Comparison of ENCODE assay signal across 15 mouse cellular contexts in genomic region chr13:52735453-52735933, GRCm38 (mm10).
DNase-seq lines count a peak whose midpoint lies in the region; ATAC-seq lines count a peak whose summit lies in the region.
"Had no signal": no experiment of that assay in that cellular context is flagged by ENCODE, and none has a peak within 500 bp of the region (broad histone marks: within the 10 kb centered on the region; RNA-seq: fewer than 3 reads in every experiment).

No protein-coding gene starts in this region.

- H3K4me1 ChIP-seq in hindbrain, embryonic 15.5 days (replicated peaks): peaks cover 17% of the 10 kb centered on the region
- peaks cover 19% of the 10 kb centered on the region for H3K4me1 ChIP-seq in hindbrain, embryonic 13.5 days (replicated peaks)
- no peaks in the 10 kb centered on the region for H3K4me1 ChIP-seq in midbrain, embryonic 14.5 days (ENCODE audit: control insufficient read depth, insufficient read depth, low read length)
- H3K4me1 ChIP-seq in midbrain, embryonic 11.5 days (ENCODE audit: control insufficient read depth, insufficient read depth, low read length): no peaks in the 10 kb centered on the region
- H3K4me1 ChIP-seq in forebrain, embryonic 16.5 days (replicated peaks; ENCODE audit: control insufficient read depth, insufficient read depth, low read length): peaks cover 11% of the 10 kb centered on the region
- H3K4me1 ChIP-seq in limb, embryonic 15.5 days: peaks cover 17% of the 10 kb centered on the region
- H3K4me1 ChIP-seq: liver, embryonic 15.5 days had no signal

- no peaks in the 10 kb centered on the region for H3K9me3 ChIP-seq in hindbrain, embryonic 15.5 days
- H3K9me3 ChIP-seq in hindbrain, embryonic 13.5 days: no peaks in the 10 kb centered on the region
- H3K9me3 ChIP-seq in midbrain, embryonic 14.5 days (ENCODE audit: control insufficient read depth, low read length): no peaks in the 10 kb centered on the region
- no peaks in the 10 kb centered on the region for H3K9me3 ChIP-seq in midbrain, embryonic 11.5 days (ENCODE audit: control insufficient read depth, low read length)
- no peaks in the 10 kb centered on the region for H3K9me3 ChIP-seq in forebrain, embryonic 16.5 days (ENCODE audit: control insufficient read depth, low read length)
- no peaks in the 10 kb centered on the region for H3K9me3 ChIP-seq in limb, embryonic 15.5 days
- H3K9me3 ChIP-seq: heart, embryonic 15.5 days; liver, embryonic 15.5 days had no signal

- DNase-seq in midbrain, embryonic 14.5 days: peak; percentile 41
- no peak for DNase-seq in midbrain, embryonic 11.5 days (ENCODE audit: low spot score, missing footprints)
- no peak for DNase-seq in MN1 (ENCODE audit: low spot score)
- no peak for DNase-seq in spleen, adult 18-20 months
- DNase-seq: embryo, embryonic 11 days; layer of hippocampus, adult 9-11 months; thymus, postnatal 36 days had no signal

- H3K4me3 ChIP-seq in hindbrain, embryonic 15.5 days: no peak overlapping the region
- H3K4me3 ChIP-seq in hindbrain, embryonic 13.5 days: no peak overlapping the region
- no peak overlapping the region for H3K4me3 ChIP-seq in midbrain, embryonic 14.5 days (replicated peaks; ENCODE audit: low read depth, low read length)
- no peak overlapping the region for H3K4me3 ChIP-seq in midbrain, embryonic 11.5 days (ENCODE audit: low read depth, low read length)
- H3K4me3 ChIP-seq in forebrain, embryonic 16.5 days (replicated peaks; ENCODE audit: low read length): no peak overlapping the region
- H3K4me3 ChIP-seq in limb, embryonic 15.5 days: no peak overlapping the region
- H3K4me3 ChIP-seq: heart, embryonic 15.5 days; liver, embryonic 15.5 days had no signal

- H3K27me3 ChIP-seq in hindbrain, embryonic 15.5 days: no peaks in the 10 kb centered on the region
- H3K27me3 ChIP-seq in hindbrain, embryonic 13.5 days: no peaks in the 10 kb centered on the region
- H3K27me3 ChIP-seq in midbrain, embryonic 14.5 days (ENCODE audit: control insufficient read depth, insufficient read depth, low read length): no peaks in the 10 kb centered on the region
- H3K27me3 ChIP-seq in midbrain, embryonic 11.5 days (ENCODE audit: control insufficient read depth, insufficient read depth, low read length): no peaks in the 10 kb centered on the region
- H3K27me3 ChIP-seq in forebrain, embryonic 16.5 days (replicated peaks; ENCODE audit: control insufficient read depth, insufficient read depth, low read length): no peaks in the 10 kb centered on the region
- H3K27me3 ChIP-seq in limb, embryonic 15.5 days: 0 out of 2 replicates have a peak, but pooled peaks cover 4% of the 10 kb centered on the region
- H3K27me3 ChIP-seq: heart, embryonic 15.5 days; liver, embryonic 15.5 days had no signal

- 0 out of 2 replicates have a peak, but pooled peaks have one; percentile 23 for ATAC-seq in hindbrain, embryonic 15.5 days (ENCODE audit: low FRiP score, low read depth)
- ATAC-seq in hindbrain, embryonic 13.5 days (ENCODE audit: low FRiP score): no peak
- ATAC-seq in midbrain, embryonic 14.5 days (ENCODE audit: low FRiP score, low TSS enrichment): no peak
- ATAC-seq in midbrain, embryonic 11.5 days (ENCODE audit: low FRiP score): no peak
- ATAC-seq in forebrain, embryonic 16.5 days: peak; percentile 75
- ATAC-seq in limb, embryonic 15.5 days (ENCODE audit: insufficient number of reproducible peaks, low FRiP score, low TSS enrichment, low read depth): no peak
- ATAC-seq: activated CD4-positive, CD25-positive, alpha-beta regulatory T cell, adult 4 months; inflammation-experienced regulatory T-cells, adult 6 months had no signal

- no peaks in the 10 kb centered on the region for H3K36me3 ChIP-seq in hindbrain, embryonic 15.5 days
- no peaks in the 10 kb centered on the region for H3K36me3 ChIP-seq in hindbrain, embryonic 13.5 days
- no peaks in the 10 kb centered on the region for H3K36me3 ChIP-seq in midbrain, embryonic 14.5 days (ENCODE audit: control insufficient read depth, insufficient read depth, low read length)
- H3K36me3 ChIP-seq in midbrain, embryonic 11.5 days (ENCODE audit: control insufficient read depth, insufficient read depth, low read length): no peaks in the 10 kb centered on the region
- no peaks in the 10 kb centered on the region for H3K36me3 ChIP-seq in forebrain, embryonic 16.5 days (ENCODE audit: control insufficient read depth, insufficient read depth)
- no peaks in the 10 kb centered on the region for H3K36me3 ChIP-seq in limb, embryonic 15.5 days
- H3K36me3 ChIP-seq: heart, embryonic 15.5 days; liver, embryonic 15.5 days had no signal

- H3K27ac ChIP-seq in hindbrain, embryonic 15.5 days (replicated peaks): no peak overlapping the region
- H3K27ac ChIP-seq in hindbrain, embryonic 13.5 days: no peak overlapping the region
- H3K27ac ChIP-seq in midbrain, embryonic 14.5 days (replicated peaks; ENCODE audit: low read depth, low read length): no peak overlapping the region
- no peak overlapping the region for H3K27ac ChIP-seq in midbrain, embryonic 11.5 days (ENCODE audit: low read depth, low read length)
- no peak overlapping the region for H3K27ac ChIP-seq in forebrain, embryonic 16.5 days (ENCODE audit: low read length)
- 0 out of 2 replicates have a peak overlapping the region, but pooled peaks have one; percentile 51 for H3K27ac ChIP-seq in limb, embryonic 15.5 days
- H3K27ac ChIP-seq: liver, embryonic 15.5 days had no signal

- H3K9ac ChIP-seq in hindbrain, embryonic 15.5 days: no peak overlapping the region
- no peak overlapping the region for H3K9ac ChIP-seq in hindbrain, embryonic 13.5 days
- H3K9ac ChIP-seq in midbrain, embryonic 14.5 days (replicated peaks; ENCODE audit: low read length): no peak overlapping the region
- no peak overlapping the region for H3K9ac ChIP-seq in midbrain, embryonic 11.5 days (ENCODE audit: low read length)
- no peak overlapping the region for H3K9ac ChIP-seq in forebrain, embryonic 16.5 days (replicated peaks; ENCODE audit: low read depth, low read length)
- H3K9ac ChIP-seq in limb, embryonic 15.5 days: no peak overlapping the region
- H3K9ac ChIP-seq: heart, embryonic 15.5 days; liver, embryonic 15.5 days had no signal

- 55% methylated on average over 6 of the region's 6 CpGs for WGBS in hindbrain, embryonic 15.5 days
- WGBS in hindbrain, embryonic 13.5 days: 67% methylated on average over 6 of the region's 6 CpGs
- 80% methylated on average over 6 of the region's 6 CpGs for WGBS in midbrain, embryonic 14.5 days
- WGBS in midbrain, embryonic 11.5 days: 93% methylated on average over 6 of the region's 6 CpGs
- 34% methylated on average over 6 of the region's 6 CpGs for WGBS in forebrain, embryonic 16.5 days
- 35% methylated on average over 6 of the region's 6 CpGs for WGBS in limb, embryonic 15.5 days

- no peak overlapping the region for H3K4me2 ChIP-seq in hindbrain, embryonic 15.5 days
- no peak overlapping the region for H3K4me2 ChIP-seq in hindbrain, embryonic 13.5 days
- H3K4me2 ChIP-seq in midbrain, embryonic 14.5 days (ENCODE audit: low read length): no peak overlapping the region
- no peak overlapping the region for H3K4me2 ChIP-seq in midbrain, embryonic 11.5 days
- H3K4me2 ChIP-seq in forebrain, embryonic 16.5 days (ENCODE audit: low read length): 0 out of 2 replicates have a peak overlapping the region, but pooled peaks have one; percentile 10
- H3K4me2 ChIP-seq in limb, embryonic 15.5 days: no peak overlapping the region
- H3K4me2 ChIP-seq: heart, embryonic 15.5 days; liver, embryonic 15.5 days had no signal

Comparison
In these comparisons a context has a peak if more than half of its experiments do, and no peak if none do; other contexts are left out.
1. ATAC-seq: peak in hindbrain, embryonic 15.5 days (single experiment) and forebrain, embryonic 16.5 days (single experiment); none in hindbrain, embryonic 13.5 days (single experiment), midbrain, embryonic 14.5 days (single experiment), midbrain, embryonic 11.5 days (single experiment) and limb, embryonic 15.5 days (single experiment).